Mouse (Mus musculus) neural tube, embryonic 15.5 days (tissue): ENCODE results near the gene Lrriq4. TPM values are rescaled to one million over a fixed set of nuclear protein-coding genes. Genes with fewer than 3 reads are reported as not detected.
"Not testable (repeated sequence)": the region's sequence is repeated elsewhere in the genome, so short reads cannot be mapped to it uniquely, and the experiment has no call there.

Source experiments
- ATAC-seq: fragments of 200-750 bp; cut with Nextera tagmentation; 2 replicates; pipeline ENCODE4 v1.8.0; 2017; ENCODE audit warnings: mild to moderate bottlenecking, moderate TSS enrichment, moderate library complexity; ENCODE audit not compliant: low FRiP score
- H3K27ac ChIP-seq: fragments of 300-500 bp; sonication (generic); replicated peaks from 2 replicates; pipeline ENCODE4 v1.5.1; 2015; ENCODE audit warnings: mild to moderate bottlenecking, inconsistent platforms
- H3K27me3 ChIP-seq: fragments of 300-500 bp; sonication (generic); replicated peaks from 2 replicates; pipeline ENCODE4 v1.6.1; 2015; ENCODE audit warnings: inconsistent platforms
- H3K36me3 ChIP-seq: fragments of 300-500 bp; sonication (generic); 2 replicates; pipeline ENCODE4 v1.6.1; 2015; ENCODE audit warnings: inconsistent platforms
- H3K4me1 ChIP-seq: fragments of 300-500 bp; sonication (generic); 2 replicates; pipeline ENCODE4 v1.6.1; 2015; ENCODE audit warnings: inconsistent platforms
- H3K4me2 ChIP-seq: fragments of 300-500 bp; sonication (generic); 2 replicates; pipeline ENCODE4 v1.6.1; 2015; ENCODE audit warnings: inconsistent platforms, mild to moderate bottlenecking, moderate library complexity
- H3K4me3 ChIP-seq: fragments of 300-500 bp; sonication (generic); replicated peaks from 2 replicates; pipeline ENCODE4 v1.5.1; 2015; ENCODE audit warnings: mild to moderate bottlenecking, inconsistent platforms
- H3K9ac ChIP-seq: fragments of 300-500 bp; sonication (generic); replicated peaks from 2 replicates; pipeline ENCODE4 v1.6.1; 2015; ENCODE audit warnings: mild to moderate bottlenecking, inconsistent platforms
- H3K9me3 ChIP-seq: fragments of 300-500 bp; sonication (generic); replicated peaks from 2 replicates; pipeline ENCODE4 v1.6.1; 2016; ENCODE audit warnings: inconsistent platforms
- WGBS: fragments of 180-500 bp; shearing (Covaris S2); methylation state at CpG from one replicate; pipeline ENCODE4 v1.1.7; 2015; ENCODE audit warnings: mixed read lengths; 5-methylcytosine and 5-hydroxymethylcytosine counted together
- polyA plus RNA-seq: library from polyadenylated mRNA; unstranded; fragments of >200 nt; fragmentation: Nextera tagmentation; extraction: Ambion mirVana; gene quantifications from 2 replicates; pipeline ENCODE4 v1.2.1, GENCODE M21; 2015

The Lrriq4 gene
- polyA plus RNA-seq, 1 experiment from 2014 or later, result not detected

DNA sequence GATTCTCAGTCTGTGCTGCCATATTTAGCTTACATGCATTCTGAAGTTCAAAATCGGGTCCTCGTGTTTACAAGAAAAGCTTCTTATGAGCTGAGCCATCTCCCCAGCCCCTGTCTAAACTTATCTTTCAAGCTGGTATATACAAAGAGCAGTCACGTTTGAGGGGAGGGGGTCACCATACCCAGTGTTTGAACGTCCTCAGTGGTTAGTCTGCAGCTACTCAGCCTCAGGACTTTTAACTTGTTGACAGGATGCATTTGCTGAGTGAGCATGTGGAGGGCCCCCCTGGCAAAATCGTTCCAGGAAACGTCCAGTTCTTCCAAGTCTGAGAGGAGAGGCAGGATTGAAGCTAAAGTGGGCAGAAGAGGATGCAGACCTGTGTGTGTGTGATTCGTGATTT is 46.7 kb downstream of the Lrriq4 start:
- Histone ChIP-seq H3K27ac (no peak overlapping the region), H3K4me1 (no peaks in the 10 kb centered on the region), H3K4me2 (no peak overlapping the region), H3K27me3 (no peaks in the 10 kb centered on the region), H3K4me3 (no peak overlapping the region), H3K36me3 (no peaks in the 10 kb centered on the region), H3K9me3 (no peaks in the 10 kb centered on the region), H3K9ac (no peak overlapping the region)
- 82% methylated on average over 7 of the region's 7 CpGs for WGBS
- ATAC-seq, result no peak

DNA sequence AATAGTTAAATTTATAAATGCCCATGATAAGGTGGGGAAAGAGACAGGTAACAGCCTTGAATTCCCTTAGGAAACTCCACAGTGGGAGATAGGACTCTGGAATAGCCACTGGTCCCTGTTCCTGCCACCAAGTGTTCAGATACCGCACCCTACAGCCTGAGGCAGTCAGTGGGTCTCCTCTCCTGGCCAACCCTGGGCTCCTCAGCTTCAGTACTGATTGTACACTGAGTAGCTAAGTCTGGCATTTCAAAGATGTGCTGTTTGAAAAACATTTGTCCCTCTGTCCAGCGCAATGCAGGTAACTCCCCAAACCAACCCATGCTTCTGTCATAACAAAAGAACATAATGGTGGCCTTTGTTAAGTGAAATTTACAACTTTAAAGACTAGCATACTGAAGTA is 51.4 kb downstream of the Lrriq4 start:
- Histone ChIP-seq H3K4me2 (no peak overlapping the region), H3K4me3 (no peak overlapping the region), H3K4me1 (no peaks in the 10 kb centered on the region), H3K9me3 (no peaks in the 10 kb centered on the region), H3K9ac (no peak overlapping the region), H3K36me3 (no peaks in the 10 kb centered on the region), H3K27me3 (no peaks in the 10 kb centered on the region), H3K27ac (no peak overlapping the region)
- ATAC-seq, result no peak
- WGBS, result 97% methylated on average over 2 of the region's 2 CpGs

DNA sequence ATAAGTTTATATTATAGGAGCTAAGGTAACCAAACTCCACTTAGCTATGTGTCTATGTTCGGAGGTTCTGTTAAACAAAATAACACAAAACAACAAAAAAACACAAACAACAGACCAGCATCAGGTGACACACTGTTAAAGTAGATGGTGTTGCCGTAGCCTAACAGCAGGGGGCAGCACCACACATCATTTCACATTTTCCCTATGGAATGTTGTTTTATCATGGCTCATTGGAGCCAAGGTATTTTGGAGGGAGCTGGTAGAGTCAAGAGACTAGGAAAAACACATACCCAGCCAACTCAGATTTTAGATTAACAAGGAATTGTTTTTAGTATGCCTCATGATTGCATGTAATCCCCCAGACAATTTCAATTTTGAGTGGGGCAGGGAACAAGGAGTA is 52.0 kb downstream of the Lrriq4 start:
- Histone ChIP-seq H3K9me3 (no peaks in the 10 kb centered on the region), H3K4me1 (no peaks in the 10 kb centered on the region), H3K27ac (no peak overlapping the region), H3K4me2 (no peak overlapping the region), H3K36me3 (no peaks in the 10 kb centered on the region), H3K4me3 (no peak overlapping the region), H3K9ac (no peak overlapping the region), H3K27me3 (no peaks in the 10 kb centered on the region)
- no peak for ATAC-seq
- WGBS, result 18% methylated on average over 2 of the region's 2 CpGs

DNA sequence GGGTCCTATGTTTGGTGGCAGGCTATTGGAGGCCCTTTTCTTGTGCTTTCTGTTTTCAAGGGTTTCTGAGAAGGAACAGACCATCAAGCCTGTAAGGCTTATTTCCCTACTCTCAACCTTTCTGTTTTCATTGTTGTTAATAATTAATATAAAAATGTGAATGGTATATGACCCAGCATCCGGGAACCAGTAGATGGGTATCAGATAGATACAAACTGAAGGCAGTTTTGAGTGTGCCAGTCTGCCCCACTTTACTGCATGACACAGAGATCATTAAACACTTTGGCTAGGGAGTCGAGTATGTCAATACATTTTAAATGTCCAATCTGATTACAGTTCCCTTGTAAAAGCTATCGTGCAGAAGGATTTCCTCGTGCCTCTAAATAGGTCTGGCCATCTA is 53.6 kb downstream of the Lrriq4 start:
- Histone ChIP-seq H3K27ac (no peak overlapping the region), H3K27me3 (no peaks in the 10 kb centered on the region), H3K9me3 (no peaks in the 10 kb centered on the region), H3K36me3 (no peaks in the 10 kb centered on the region), H3K9ac (no peak overlapping the region), H3K4me1 (no peaks in the 10 kb centered on the region), H3K4me3 (no peak overlapping the region), H3K4me2 (no peak overlapping the region)
- no peak for ATAC-seq
- 38% methylated on average over 4 of the region's 4 CpGs for WGBS

DNA sequence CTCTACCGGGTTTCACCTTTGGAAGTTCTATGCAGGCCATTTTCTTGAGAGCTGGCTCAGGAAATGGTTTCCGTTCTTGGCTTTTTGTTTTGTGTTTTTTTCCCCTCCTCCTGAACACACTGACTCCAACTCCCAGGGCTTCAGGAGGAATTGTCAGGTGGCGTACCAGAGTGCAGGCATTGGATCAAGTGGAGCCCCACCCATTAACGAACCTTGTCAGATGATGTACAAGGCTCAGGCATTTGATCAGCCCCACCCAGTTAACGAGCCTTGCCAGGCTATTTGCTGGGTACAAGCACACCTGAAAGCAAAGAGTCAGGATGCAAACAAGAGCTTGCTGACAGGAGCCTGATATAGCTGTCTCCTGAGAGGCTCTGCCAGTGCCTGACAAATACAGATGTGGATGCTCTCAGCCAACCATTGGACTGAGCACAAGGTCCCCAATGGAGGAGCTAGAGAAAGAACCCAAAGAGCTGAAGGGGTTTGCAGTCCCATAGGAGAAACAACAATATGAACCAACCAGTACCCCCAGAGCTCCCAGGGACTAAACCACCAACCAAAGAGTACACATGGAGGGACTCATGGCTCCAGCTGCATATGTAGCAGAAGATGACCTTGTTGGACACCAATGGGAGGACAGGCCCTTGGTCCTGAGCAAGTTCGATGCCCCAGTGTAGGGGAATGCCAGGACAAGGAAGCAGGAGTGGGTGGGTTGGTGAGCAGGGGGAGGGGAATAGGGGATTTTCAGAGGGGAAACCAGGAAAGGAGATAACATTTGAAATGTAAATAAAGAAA is 55.6 kb downstream of the Lrriq4 start, which contains the start of gene Lrrc31:
Gene Lrrc31 (minus strand): TSS at position 133 of the 795 bp plus-strand sequence.
- not testable (repeated sequence) for H3K9ac ChIP-seq, ATAC-seq, H3K4me1 ChIP-seq, H3K4me2 ChIP-seq, H3K27ac ChIP-seq, H3K9me3 ChIP-seq, H3K27me3 ChIP-seq, H3K4me3 ChIP-seq, H3K36me3 ChIP-seq
- 90% methylated on average over 6 of the region's 6 CpGs for WGBS

DNA sequence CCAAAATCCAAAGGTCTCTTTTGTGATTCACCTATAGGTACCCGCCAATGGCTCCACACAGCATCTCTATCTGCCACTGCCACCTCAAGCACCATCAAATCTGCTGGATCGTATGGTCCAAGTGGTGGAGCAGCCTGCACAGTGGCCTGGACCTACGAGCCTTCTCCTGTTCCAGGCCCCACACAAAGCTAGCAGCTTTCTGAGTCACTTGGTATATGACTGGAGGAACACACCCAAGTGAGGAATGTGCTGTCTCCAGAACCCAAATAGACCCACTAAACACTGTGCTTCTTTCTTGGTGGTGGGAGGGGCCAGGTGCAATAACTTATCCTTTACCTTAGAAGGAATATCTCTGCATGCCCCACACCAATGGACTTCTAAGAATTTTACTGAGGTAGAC is 61.7 kb downstream of the Lrriq4 start:
- Histone ChIP-seq H3K27ac (no peak overlapping the region), H3K9ac (no peak overlapping the region), H3K4me2 (no peak overlapping the region), H3K4me1 (no peaks in the 10 kb centered on the region), H3K4me3 (no peak overlapping the region), H3K27me3 (no peaks in the 10 kb centered on the region), H3K36me3 (no peaks in the 10 kb centered on the region), H3K9me3 (no peaks in the 10 kb centered on the region)
- no peak for ATAC-seq
- WGBS, result 88% methylated on average over 3 of the region's 3 CpGs

DNA sequence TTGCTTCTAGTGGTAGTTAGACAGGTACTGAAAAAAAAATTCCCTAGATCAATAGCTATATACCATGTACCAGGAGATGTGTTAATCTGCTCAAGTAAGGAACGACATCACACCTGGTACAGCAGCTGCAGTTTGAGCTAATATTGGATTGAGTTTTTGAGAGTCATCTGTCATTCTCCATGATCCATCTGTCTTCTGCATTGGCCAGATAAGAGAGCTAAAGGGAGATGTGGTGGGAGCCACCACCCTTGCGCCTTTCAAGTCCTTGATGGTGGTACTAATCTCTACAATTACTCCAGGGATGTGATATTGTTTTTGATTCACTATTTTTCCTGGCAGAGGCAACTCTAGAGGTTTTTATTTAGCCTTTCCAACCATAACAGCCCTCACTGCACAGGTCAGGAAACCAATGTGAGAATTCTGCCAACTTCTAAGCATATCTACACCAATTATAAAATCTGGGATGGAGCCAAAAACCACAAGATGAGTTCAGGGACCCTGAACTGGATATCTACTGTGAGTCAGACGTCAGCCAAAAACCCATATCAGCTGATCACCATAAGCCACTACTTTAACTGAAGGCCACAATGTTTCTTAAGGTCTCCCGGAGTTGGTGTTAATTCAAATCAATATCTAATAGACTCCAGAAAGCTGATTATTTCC is 62.4 kb downstream of the Lrriq4 start:
- 82% methylated on average over 4 of the region's 4 CpGs for WGBS
- H3K27ac ChIP-seq, result no peak overlapping the region
- H3K36me3 ChIP-seq, result no peaks in the 10 kb centered on the region
- no peak overlapping the region for H3K9ac ChIP-seq
- no peak for ATAC-seq
- H3K4me2 ChIP-seq, result no peak overlapping the region
- H3K27me3 ChIP-seq, result no peaks in the 10 kb centered on the region
- H3K4me3 ChIP-seq, result no peak overlapping the region
- no peaks in the 10 kb centered on the region for H3K9me3 ChIP-seq
- no peaks in the 10 kb centered on the region for H3K4me1 ChIP-seq

DNA sequence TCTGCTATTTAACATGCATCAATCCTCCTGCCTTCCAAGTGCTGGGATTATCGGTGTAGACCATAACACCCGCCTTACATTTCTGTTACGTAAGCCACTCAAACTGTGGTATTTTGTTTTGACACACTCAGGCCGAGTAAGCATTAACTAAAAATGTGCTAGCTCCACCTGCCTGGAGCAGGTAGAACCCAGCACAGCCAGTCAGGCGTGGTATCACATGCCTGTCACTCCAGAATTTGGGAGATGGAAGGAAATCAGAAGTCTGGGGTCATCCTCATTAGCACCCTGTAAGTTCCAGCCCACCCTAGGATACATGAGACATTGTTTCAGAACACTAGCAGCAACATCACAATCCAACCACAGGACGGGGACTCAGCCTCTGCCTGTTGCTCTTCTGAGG is 65.9 kb downstream of the Lrriq4 start:
- ATAC-seq, result no peak
- no peak overlapping the region for H3K4me3 ChIP-seq
- 89% methylated on average over 6 of the region's 6 CpGs for WGBS

DNA sequence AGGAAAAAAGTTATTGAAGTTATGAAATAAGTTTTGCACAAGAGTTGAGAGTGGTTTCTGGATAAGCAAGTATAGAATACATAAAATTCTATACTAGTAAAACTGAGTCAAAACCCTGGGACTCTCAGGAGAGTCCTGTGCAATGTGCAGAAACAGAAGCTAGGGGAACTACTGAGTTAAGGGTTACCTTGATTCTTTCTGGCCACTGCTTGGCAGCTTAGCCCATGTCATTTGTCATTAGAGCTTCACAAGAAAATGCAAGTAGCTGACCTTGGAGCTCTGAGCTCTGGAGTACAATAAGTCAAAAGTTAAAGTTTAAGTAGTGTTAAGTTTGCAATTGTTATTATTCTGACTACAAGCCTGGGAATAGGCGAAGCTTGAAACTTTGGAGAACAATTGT is 69.0 kb downstream of the Lrriq4 start:
- no peak for ATAC-seq
- Histone ChIP-seq H3K4me3 (no peak overlapping the region), H3K9me3 (no peaks in the 10 kb centered on the region), H3K27me3 (no peaks in the 10 kb centered on the region), H3K36me3 (no peaks in the 10 kb centered on the region), H3K4me2 (no peak overlapping the region), H3K4me1 (no peaks in the 10 kb centered on the region), H3K9ac (no peak overlapping the region), H3K27ac (no peak overlapping the region)
- 91% methylated on average over 1 of the region's 1 CpGs for whole genome bisulfite sequencing

More for the DNA sequence above, 65.9 kb downstream of the Lrriq4 start:
- Histone ChIP-seq H3K27ac (no peak overlapping the region), H3K4me2 (no peak overlapping the region), H3K9me3 (no peaks in the 10 kb centered on the region), H3K9ac (no peak overlapping the region), H3K27me3 (no peaks in the 10 kb centered on the region), H3K36me3 (no peaks in the 10 kb centered on the region), H3K4me1 (no peaks in the 10 kb centered on the region)

DNA sequence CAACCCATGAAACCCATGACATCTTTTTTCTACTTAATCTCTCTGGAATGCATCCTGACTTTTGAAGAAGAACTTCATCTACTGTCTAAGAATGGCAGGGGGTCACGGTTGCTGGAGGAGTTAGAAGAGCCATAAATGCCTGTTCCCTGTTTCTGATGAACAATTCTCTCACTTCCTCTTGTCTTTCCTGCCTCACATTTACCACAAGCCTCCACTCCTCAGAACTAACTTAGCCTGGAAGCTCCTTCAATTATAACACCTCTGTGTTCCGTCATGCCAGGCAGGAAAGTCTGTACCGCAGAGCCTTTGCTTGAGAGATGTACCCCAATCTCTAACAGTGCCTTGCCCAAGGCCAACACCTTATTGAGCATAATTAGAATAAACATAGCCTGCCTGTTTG is 74.3 kb downstream of the Lrriq4 start:
- Histone ChIP-seq H3K27me3 (no peaks in the 10 kb centered on the region), H3K36me3 (no peaks in the 10 kb centered on the region), H3K4me2 (no peak overlapping the region), H3K9me3 (no peaks in the 10 kb centered on the region), H3K27ac (no peak overlapping the region), H3K4me3 (no peak overlapping the region), H3K4me1 (no peaks in the 10 kb centered on the region), H3K9ac (no peak overlapping the region)
- 89% methylated on average over 3 of the region's 3 CpGs for WGBS
- ATAC-seq, result no peak
